Mouse (Mus musculus): Measurements from ENCODE around the gene Dkc1.

The Dkc1 gene

DNA sequence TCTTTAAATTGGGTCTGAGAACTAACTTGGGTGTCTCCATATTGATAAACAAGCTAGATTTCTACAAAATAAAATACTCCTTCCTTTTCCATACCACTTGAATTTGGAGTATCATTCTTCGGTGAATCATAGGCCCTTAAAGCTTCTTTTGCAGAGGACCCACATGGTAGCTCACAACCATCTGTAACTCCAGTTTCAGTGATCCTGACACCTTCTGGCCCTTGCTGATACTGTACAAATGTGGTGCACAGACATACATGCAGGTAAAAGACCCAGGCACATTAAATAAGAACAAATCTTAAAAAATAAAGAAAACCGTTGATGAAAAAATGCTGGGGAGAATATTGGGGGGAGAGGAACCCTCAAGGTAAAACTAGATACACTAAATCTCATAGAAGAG, 42.5 kb downstream of the Dkc1 start:
- DNase-seq (ENCODE audit: low spot score in 2 of 2), result no peak

DNA sequence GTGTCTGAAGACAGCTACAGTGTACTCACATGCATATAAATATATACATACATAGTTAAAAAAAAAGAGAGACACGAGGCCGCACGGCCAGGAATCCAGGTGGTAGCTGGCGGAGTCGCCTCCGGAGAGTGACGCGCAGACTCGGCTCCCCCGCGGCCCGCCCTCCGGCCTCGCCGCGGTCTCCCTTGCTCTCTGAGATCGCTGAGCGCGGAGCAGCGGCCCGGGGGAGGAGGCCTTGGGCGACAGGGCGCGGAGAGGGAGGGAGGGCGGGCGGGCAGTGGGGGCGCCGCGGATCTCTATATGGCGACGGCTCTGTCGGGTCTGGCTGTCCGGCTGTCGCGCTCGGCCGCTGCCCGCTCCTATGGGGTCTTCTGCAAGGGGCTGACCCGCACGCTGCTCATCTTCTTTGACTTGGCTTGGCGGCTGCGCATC, 47.5 kb downstream of the Dkc1 start:
- peak in 1 of 2 experiments; percentile 8 for DNase-seq (ENCODE audit: low spot score in 2 of 2)

- DNase-seq (ENCODE audit: low spot score in 2 of 2), result no peak
Measured at GRCm38 (mm10) chrX:75148414-75148813, 52.8 kb downstream of the Dkc1 start.

- no peak for DNase-seq (ENCODE audit: low spot score in 2 of 2)
Measured at GRCm38 (mm10) chrX:75150304-75150703, 54.6 kb downstream of the Dkc1 start.

GRCm38 (mm10) chrX:75152249-75152648, 56.6 kb downstream of the Dkc1 start:
- DNase-seq (ENCODE audit: low spot score in 2 of 2), result no peak

DNA sequence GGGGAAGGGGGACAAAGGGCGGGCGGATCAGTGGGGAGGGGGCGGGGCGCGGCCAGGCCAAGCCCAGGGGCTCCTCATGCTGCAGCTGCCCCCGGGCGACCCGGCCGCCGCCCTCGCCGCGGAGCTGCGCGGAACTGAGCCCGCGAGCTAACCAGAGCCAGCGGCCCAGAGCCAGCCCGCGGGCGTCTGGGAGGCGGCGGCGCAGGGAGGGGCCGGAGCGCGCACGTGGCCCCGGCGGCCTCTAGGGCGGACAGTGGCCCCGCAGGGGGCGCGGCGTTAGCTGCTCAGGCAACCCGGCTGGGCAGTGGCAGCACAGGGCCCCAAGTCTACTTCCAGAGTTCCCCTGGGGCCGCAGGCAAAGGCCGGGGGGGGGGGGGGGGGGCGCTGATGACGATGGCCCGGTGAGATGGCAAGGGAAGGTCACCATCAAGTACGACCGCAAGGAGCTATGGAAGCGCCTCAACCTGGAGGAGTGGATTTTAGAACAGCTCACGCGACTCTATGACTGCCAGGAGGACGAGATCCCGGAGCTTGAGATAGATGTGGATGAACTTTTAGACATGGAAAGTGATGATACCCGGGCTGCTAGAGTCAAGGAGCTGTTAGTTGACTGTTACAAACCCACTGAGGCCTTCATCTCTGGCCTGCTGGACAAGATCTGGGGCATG, 60.1 kb downstream of the Dkc1 start:
- DNase-seq (ENCODE audit: low spot score in 2 of 2), result peak in 1 of 2 experiments; percentile 8
